Comparison of ENCODE assay signal across 13 mouse cellular contexts in the genomic region with DNA sequence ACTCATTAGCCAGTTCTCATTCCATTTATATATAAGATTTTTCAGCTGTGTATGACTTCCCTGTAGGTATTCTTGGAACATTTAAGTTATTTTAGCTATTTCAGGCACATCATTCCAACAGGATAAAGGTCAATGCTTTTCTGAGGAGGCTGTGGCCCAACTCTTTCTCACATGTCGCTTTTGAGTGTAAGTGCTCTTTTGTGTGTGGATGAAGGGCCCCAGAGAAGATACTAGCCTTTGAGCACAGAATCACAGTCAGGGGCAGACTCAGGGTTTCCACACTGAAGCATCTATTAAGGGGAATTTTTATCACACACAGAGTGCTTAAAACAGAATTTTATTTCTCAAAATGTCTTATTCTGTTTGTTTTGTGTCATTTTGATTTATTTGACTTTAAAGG.
"Had no signal": no experiment of that assay in that cellular context is flagged by ENCODE, and none has a peak within 500 bp of the region (broad histone marks: within the 10 kb centered on the region; RNA-seq: fewer than 3 reads in every experiment).

No protein-coding gene starts in this region.

- DNase-seq: lung, adult 18-20 months; lung, embryonic 14.5 days; lung, postnatal 10 days; lung, postnatal 4 days; midbrain, embryonic 14.5 days; retina, postnatal 1 day; right cerebral cortex, adult 18-20 months; right cerebral cortex, postnatal 25 days; right cerebral cortex, postnatal 4 days; spleen, adult 18-20 months; thymus, adult 18-20 months; thymus, postnatal 14 days; thymus, postnatal 36 days had no signal
